Mouse (Mus musculus): ENCODE measurements around the gene Gm10295. TPM values are rescaled to one million over a fixed set of nuclear protein-coding genes. Genes with fewer than 3 reads are reported as not detected.

Gene Gm10295
- polyA plus RNA-seq, 1 experiment: not detected

GRCm38 (mm10) chr7:71383341-71384130 is 32.3 kb upstream of the Gm10295 start:
- H3K36me3 ChIP-seq (ENCODE audit: control insufficient read depth, insufficient read depth): no peaks in the 10 kb centered on the region
- H3K27me3 ChIP-seq (ENCODE audit: control insufficient read depth, insufficient read depth, insufficient read length): no peaks in the 10 kb centered on the region
- H3K79me2 ChIP-seq (ENCODE audit: control insufficient read depth, insufficient read depth): no peaks in the 10 kb centered on the region
- H3ac ChIP-seq (ENCODE audit: control insufficient read depth, insufficient read length, low read depth): no peak overlapping the region
- no peak for TF ChIP-seq CEBPB (IDR thresholded peaks at IDR 0.05; ENCODE audit: low read depth)
- no peak for TF ChIP-seq MYOG (IDR thresholded peaks at IDR 0.05; ENCODE audit: control insufficient read depth, extremely low read depth, insufficient read length)
- no peak for TF ChIP-seq FOSL1 (IDR thresholded peaks at IDR 0.05; ENCODE audit: insufficient read depth, low read length, poor library complexity, severe bottlenecking)
- no peak for TF ChIP-seq CTCF (IDR thresholded peaks at IDR 0.05; ENCODE audit: control insufficient read depth, insufficient read depth, insufficient read length)
- no peak overlapping the region for H3K4me3 ChIP-seq (ENCODE audit: insufficient read depth, poor library complexity, severe bottlenecking)
- no peaks in the 10 kb centered on the region for H3K79me3 ChIP-seq (ENCODE audit: low read depth)

GRCm38 (mm10) chr7:71379826-71380825 is 28.8 kb upstream of the Gm10295 start:
- H3K4me3 ChIP-seq (ENCODE audit: insufficient read depth, poor library complexity, severe bottlenecking): no peak overlapping the region
- H3K36me3 ChIP-seq (ENCODE audit: control insufficient read depth, insufficient read depth): no peaks in the 10 kb centered on the region
- TF ChIP-seq CTCF (IDR thresholded peaks at IDR 0.05; ENCODE audit: control insufficient read depth, insufficient read depth, insufficient read length) (no peak), FOSL1 (IDR thresholded peaks at IDR 0.05; ENCODE audit: insufficient read depth, low read length, poor library complexity, severe bottlenecking) (no peak), MYOD1 (IDR thresholded peaks at IDR 0.05; ENCODE audit: control insufficient read depth, insufficient read length, low read depth) (no peak), CEBPB (IDR thresholded peaks at IDR 0.05; ENCODE audit: low read depth) (no peak), USF1 (IDR thresholded peaks at IDR 0.05; ENCODE audit: low read depth) (no peak), MYOG (IDR thresholded peaks at IDR 0.05; ENCODE audit: control insufficient read depth, extremely low read depth, insufficient read length) (no peak), MAX (IDR thresholded peaks at IDR 0.05) (no peak)
- H3K79me2 ChIP-seq (ENCODE audit: control insufficient read depth, insufficient read depth): no peaks in the 10 kb centered on the region
- no peaks in the 10 kb centered on the region for H3K27me3 ChIP-seq (ENCODE audit: control insufficient read depth, insufficient read depth, insufficient read length)
- no peak overlapping the region for H3ac ChIP-seq (ENCODE audit: control insufficient read depth, insufficient read length, low read depth)
- no peaks in the 10 kb centered on the region for H3K79me3 ChIP-seq (ENCODE audit: low read depth)

DNA sequence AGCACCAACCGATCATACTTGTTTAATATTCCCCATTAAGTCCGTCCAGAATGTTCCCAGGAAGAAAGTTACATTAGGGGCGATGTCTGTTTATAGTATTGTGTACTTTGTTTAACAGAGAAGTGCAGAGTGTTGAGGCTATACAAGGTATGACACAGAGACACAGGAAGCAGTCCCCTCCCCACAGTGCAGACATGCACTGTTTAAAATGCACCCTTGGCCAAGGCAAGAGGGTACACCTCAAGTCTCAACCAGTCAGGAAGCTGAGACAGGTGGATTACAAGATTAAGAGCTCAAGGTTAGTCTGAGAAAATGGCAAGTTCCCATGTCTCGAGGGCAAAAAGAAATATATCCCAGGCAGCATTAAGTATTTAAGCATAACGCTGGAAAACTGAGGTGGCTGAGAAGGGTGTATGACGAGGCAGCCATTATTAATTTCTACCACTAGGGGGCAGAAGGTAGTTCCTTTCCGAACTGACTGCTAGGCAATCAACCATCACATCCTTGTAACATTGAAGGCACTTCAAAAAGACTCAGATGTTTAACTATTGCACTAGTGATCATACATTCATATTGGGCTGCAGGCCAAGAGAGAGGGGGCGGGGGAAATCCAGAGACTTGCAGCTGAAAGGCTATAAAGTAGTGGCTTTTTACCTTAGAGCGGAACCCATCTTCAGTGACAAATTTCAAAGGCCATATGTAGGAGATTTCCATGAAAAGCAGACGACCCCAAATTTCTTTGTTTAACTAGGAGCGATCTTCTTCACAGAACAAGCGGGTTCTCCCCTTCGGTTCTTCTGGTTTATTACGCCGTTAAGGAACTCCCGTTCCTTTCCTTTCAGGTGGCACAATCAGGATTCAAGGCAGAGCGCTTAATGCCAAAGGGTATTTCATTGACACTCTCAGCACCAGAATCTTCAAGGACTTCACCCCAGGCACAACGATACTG is 27.8 kb upstream of the Gm10295 start:
- Histone ChIP-seq H3K79me3 (ENCODE audit: low read depth) (no peaks in the 10 kb centered on the region), H3K79me2 (ENCODE audit: control insufficient read depth, insufficient read depth) (no peaks in the 10 kb centered on the region), H3ac (ENCODE audit: control insufficient read depth, insufficient read length, low read depth) (no peak overlapping the region), H3K27me3 (ENCODE audit: control insufficient read depth, insufficient read depth, insufficient read length) (no peaks in the 10 kb centered on the region), H3K36me3 (ENCODE audit: control insufficient read depth, insufficient read depth) (no peaks in the 10 kb centered on the region), H3K4me3 (ENCODE audit: insufficient read depth, poor library complexity, severe bottlenecking) (no peak overlapping the region)
- no peak for TF ChIP-seq FOSL1 (IDR thresholded peaks at IDR 0.05; ENCODE audit: insufficient read depth, low read length, poor library complexity, severe bottlenecking)
- TF ChIP-seq MAX (IDR thresholded peaks at IDR 0.05): no peak
- no peak for TF ChIP-seq MYOD1 (IDR thresholded peaks at IDR 0.05; ENCODE audit: control insufficient read depth, insufficient read length, low read depth)
- no peak for TF ChIP-seq CEBPB (IDR thresholded peaks at IDR 0.05; ENCODE audit: low read depth)
- TF ChIP-seq CTCF (IDR thresholded peaks at IDR 0.05; ENCODE audit: control insufficient read depth, insufficient read depth, insufficient read length): no peak
- no peak for TF ChIP-seq USF1 (IDR thresholded peaks at IDR 0.05; ENCODE audit: low read depth)
- TF ChIP-seq MYOG (IDR thresholded peaks at IDR 0.05; ENCODE audit: control insufficient read depth, extremely low read depth, insufficient read length): no peak

- no peak overlapping the region for H3K4me3 ChIP-seq (ENCODE audit: insufficient read depth, poor library complexity, severe bottlenecking)
- H3ac ChIP-seq (ENCODE audit: control insufficient read depth, insufficient read length, low read depth): no peak overlapping the region
- TF ChIP-seq FOSL1 (IDR thresholded peaks at IDR 0.05; ENCODE audit: insufficient read depth, low read length, poor library complexity, severe bottlenecking) (no peak), CEBPB (IDR thresholded peaks at IDR 0.05; ENCODE audit: low read depth) (no peak), MAX (IDR thresholded peaks at IDR 0.05) (no peak), MYOD1 (IDR thresholded peaks at IDR 0.05; ENCODE audit: control insufficient read depth, insufficient read length, low read depth) (no peak), MYOG (IDR thresholded peaks at IDR 0.05; ENCODE audit: control insufficient read depth, extremely low read depth, insufficient read length) (no peak), CTCF (IDR thresholded peaks at IDR 0.05; ENCODE audit: control insufficient read depth, insufficient read depth, insufficient read length) (no peak), USF1 (IDR thresholded peaks at IDR 0.05; ENCODE audit: low read depth) (no peak)
- no peaks in the 10 kb centered on the region for H3K79me2 ChIP-seq (ENCODE audit: control insufficient read depth, insufficient read depth)
- H3K36me3 ChIP-seq (ENCODE audit: control insufficient read depth, insufficient read depth): no peaks in the 10 kb centered on the region
- no peaks in the 10 kb centered on the region for H3K27me3 ChIP-seq (ENCODE audit: control insufficient read depth, insufficient read depth, insufficient read length)
- H3K79me3 ChIP-seq (ENCODE audit: low read depth): no peaks in the 10 kb centered on the region
Measured at GRCm38 (mm10) chr7:71377983-71378382, 26.7 kb upstream of the Gm10295 start.

DNA sequence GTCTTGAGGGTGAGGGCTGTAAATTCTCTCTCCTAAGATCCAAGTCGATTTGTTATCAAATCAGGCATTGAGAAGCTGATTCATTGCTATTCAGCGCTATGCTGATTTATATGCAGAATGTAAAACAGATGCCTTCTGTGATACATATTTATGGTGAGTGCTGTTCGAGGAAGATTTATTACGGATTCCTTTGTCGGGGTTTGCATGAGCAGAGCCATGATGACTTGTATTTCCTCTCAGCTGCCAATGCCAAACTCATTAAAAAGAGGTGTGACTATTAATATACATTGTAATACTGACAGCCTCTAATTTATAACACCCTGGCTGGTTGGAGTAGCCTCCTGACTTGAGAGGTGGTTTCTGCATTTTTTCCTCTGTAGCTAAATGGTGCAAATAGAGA is 22.8 kb upstream of the Gm10295 start:
- no peaks in the 10 kb centered on the region for H3K36me3 ChIP-seq (ENCODE audit: control insufficient read depth, insufficient read depth)
- H3K4me3 ChIP-seq (ENCODE audit: insufficient read depth, poor library complexity, severe bottlenecking): no peak overlapping the region
- TF ChIP-seq MAX (IDR thresholded peaks at IDR 0.05) (no peak), CEBPB (IDR thresholded peaks at IDR 0.05; ENCODE audit: low read depth) (no peak), MYOG (IDR thresholded peaks at IDR 0.05; ENCODE audit: control insufficient read depth, extremely low read depth, insufficient read length) (no peak), MYOD1 (IDR thresholded peaks at IDR 0.05; ENCODE audit: control insufficient read depth, insufficient read length, low read depth) (no peak), USF1 (IDR thresholded peaks at IDR 0.05; ENCODE audit: low read depth) (no peak), CTCF (IDR thresholded peaks at IDR 0.05; ENCODE audit: control insufficient read depth, insufficient read depth, insufficient read length) (no peak), FOSL1 (IDR thresholded peaks at IDR 0.05; ENCODE audit: insufficient read depth, low read length, poor library complexity, severe bottlenecking) (no peak)
- H3K79me3 ChIP-seq (ENCODE audit: low read depth): no peaks in the 10 kb centered on the region
- no peaks in the 10 kb centered on the region for H3K27me3 ChIP-seq (ENCODE audit: control insufficient read depth, insufficient read depth, insufficient read length)
- no peak overlapping the region for H3ac ChIP-seq (ENCODE audit: control insufficient read depth, insufficient read length, low read depth)
- no peaks in the 10 kb centered on the region for H3K79me2 ChIP-seq (ENCODE audit: control insufficient read depth, insufficient read depth)
